Mouse (Mus musculus) myocyte (in vitro differentiated cells): ENCODE results near the gene Gm21885.

Experiments used
- MYOD1 ChIP-seq, 3 experiments: IDR thresholded peaks; one replicate each; pipeline ENCODE4 v1.6.1; 2011; ENCODE audit warnings: control low read depth in 2 of 3, low read depth in 2 of 3, mild to moderate bottlenecking in 2 of 3, moderate library complexity in 1 of 3; ENCODE audit not compliant: insufficient read length in 2 of 3, control insufficient read depth in 1 of 3
- MYOG ChIP-seq, 3 experiments: IDR thresholded peaks; one replicate each; pipeline ENCODE4 v1.6.1; 2011; ENCODE audit warnings: control low read depth in 2 of 3, low read depth in 2 of 3, mild to moderate bottlenecking in 2 of 3; ENCODE audit not compliant: insufficient read length in 2 of 3, control insufficient read depth in 1 of 3, insufficient read depth in 1 of 3
- POLR2A ChIP-seq: IDR thresholded peaks from one replicate; pipeline ENCODE4 v1.6.1; 2011; ENCODE audit warnings: low read depth, mild to moderate bottlenecking, control low read depth, moderate library complexity; ENCODE audit not compliant: insufficient read length
- TCF12 ChIP-seq: IDR thresholded peaks from one replicate; pipeline ENCODE4 v1.6.1; 2011; ENCODE audit warnings: mild to moderate bottlenecking, control low read depth; ENCODE audit not compliant: poor library complexity, insufficient read depth, severe bottlenecking
- USF1 ChIP-seq: IDR thresholded peaks from one replicate; pipeline ENCODE4 v1.6.1; 2011; ENCODE audit warnings: low read depth, mild to moderate bottlenecking, control low read depth, moderate library complexity

- TF ChIP-seq MYOD1 (IDR thresholded peaks at IDR 0.05; ENCODE audit: control insufficient read depth in 1 of 3, insufficient read length in 2 of 3, low read depth in 2 of 3) = no peak
- no peak for TF ChIP-seq TCF12
- no peak for TF ChIP-seq POLR2A
- TF ChIP-seq MYOG (IDR thresholded peaks at IDR 0.05; ENCODE audit: control insufficient read depth in 1 of 3, insufficient read depth in 1 of 3, insufficient read length in 2 of 3, low read depth in 2 of 3) = no peak
- no peak for TF ChIP-seq USF1
Measured at GRCm38 (mm10) chr11:94246789-94247061, 34.9 kb upstream of the Gm21885 start.
